In genomic region chr7:82829516-82829915, GRCm38 (mm10) we compare ENCODE assay signal across 21 mouse cellular contexts.
"Had no signal": no experiment of that assay in that cellular context is flagged by ENCODE, and none has a peak within 500 bp of the region (broad histone marks: within the 10 kb centered on the region; RNA-seq: fewer than 3 reads in every experiment).

No protein-coding gene starts in this region.

- H3K27ac ChIP-seq: limb, embryonic 10.5 days; limb, embryonic 13.5 days; liver, embryonic 12.5 days; liver, embryonic 15.5 days; lung, embryonic 15.5 days; midbrain, embryonic 15.5 days; neural tube, embryonic 13.5 days; stomach, embryonic 15.5 days had no signal

- ATAC-seq: liver, embryonic 12.5 days; midbrain, embryonic 15.5 days had no signal

- H3K9ac ChIP-seq: limb, embryonic 13.5 days; liver, embryonic 12.5 days; liver, embryonic 15.5 days; lung, embryonic 15.5 days; midbrain, embryonic 15.5 days; neural tube, embryonic 13.5 days; stomach, embryonic 15.5 days had no signal

- H3K4me2 ChIP-seq: limb, embryonic 13.5 days; liver, embryonic 12.5 days; liver, embryonic 15.5 days; lung, embryonic 15.5 days; midbrain, embryonic 11.5 days; midbrain, embryonic 15.5 days; neural tube, embryonic 13.5 days; stomach, embryonic 15.5 days had no signal

- H3K4me1 ChIP-seq: liver, embryonic 12.5 days; liver, embryonic 15.5 days; midbrain, embryonic 15.5 days; neural tube, embryonic 13.5 days; stomach, embryonic 15.5 days had no signal

- H3K4me3 ChIP-seq: limb, embryonic 10.5 days; limb, embryonic 13.5 days; liver, embryonic 12.5 days; liver, embryonic 15.5 days; lung, embryonic 15.5 days; midbrain, embryonic 15.5 days; myocyte; neural tube, embryonic 13.5 days; stomach, embryonic 15.5 days had no signal

- H3K36me3 ChIP-seq: limb, embryonic 10.5 days; limb, embryonic 13.5 days; liver, embryonic 12.5 days; liver, embryonic 15.5 days; lung, embryonic 15.5 days; midbrain, embryonic 15.5 days; neural tube, embryonic 13.5 days; stomach, embryonic 15.5 days had no signal

- H3K27me3 ChIP-seq: limb, embryonic 13.5 days; liver, embryonic 12.5 days; liver, embryonic 15.5 days; lung, embryonic 15.5 days; midbrain, embryonic 15.5 days; neural tube, embryonic 13.5 days; stomach, embryonic 15.5 days had no signal

- H3K9me3 ChIP-seq: limb, embryonic 10.5 days; limb, embryonic 13.5 days; liver, embryonic 12.5 days; liver, embryonic 15.5 days; lung, embryonic 15.5 days; midbrain, embryonic 15.5 days; neural tube, embryonic 13.5 days; stomach, embryonic 15.5 days had no signal

- DNase-seq: kidney, postnatal 10 days; kidney, postnatal 36 days; layer of hippocampus, postnatal 36 days; liver; lung, adult 18-20 months; lung, postnatal 10 days; lung, postnatal 36 days; retina, postnatal 1 day; right cerebral cortex, postnatal 25 days; spleen, adult 18-20 months; thymus, postnatal 36 days had no signal
